Mouse (Mus musculus) erythroblast, embryonic 14.5 days (primary cell): ENCODE results near the gene Gm5136.

Experiments
- GATA1 ChIP-seq: IDR thresholded peaks from 2 replicates; pipeline ENCODE4 v1.6.1; 2012; ENCODE audit warnings: low read length, inconsistent platforms, mixed read lengths
- TAL1 ChIP-seq: IDR thresholded peaks from 3 replicates; pipeline ENCODE4 v1.6.1; 2012; ENCODE audit warnings: low read length, inconsistent platforms, mixed read lengths

DNA sequence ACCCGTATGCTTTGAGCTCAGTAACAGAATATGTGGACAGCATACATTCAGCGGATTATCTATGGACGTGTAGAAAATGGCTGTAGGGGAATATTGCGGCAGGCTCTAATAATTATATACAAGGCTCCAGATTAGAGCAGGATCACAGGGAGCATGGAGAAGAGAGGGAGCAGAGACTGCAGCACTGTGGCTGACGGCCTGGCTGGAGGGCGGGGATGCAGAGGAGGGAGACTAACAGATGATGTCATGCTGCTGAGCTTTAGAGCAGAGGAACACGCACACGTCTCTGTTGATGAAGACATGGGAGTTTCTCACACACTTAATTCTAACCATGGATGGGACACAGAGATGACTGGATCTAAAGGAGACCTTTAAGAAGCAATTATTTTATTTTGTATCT lies 22.9 kb downstream of the Gm5136 start:
- TF ChIP-seq GATA1 (no peak), TAL1 (no peak)
